Mouse (Mus musculus): ENCODE measurements around the gene Cacna2d3.

DNA sequence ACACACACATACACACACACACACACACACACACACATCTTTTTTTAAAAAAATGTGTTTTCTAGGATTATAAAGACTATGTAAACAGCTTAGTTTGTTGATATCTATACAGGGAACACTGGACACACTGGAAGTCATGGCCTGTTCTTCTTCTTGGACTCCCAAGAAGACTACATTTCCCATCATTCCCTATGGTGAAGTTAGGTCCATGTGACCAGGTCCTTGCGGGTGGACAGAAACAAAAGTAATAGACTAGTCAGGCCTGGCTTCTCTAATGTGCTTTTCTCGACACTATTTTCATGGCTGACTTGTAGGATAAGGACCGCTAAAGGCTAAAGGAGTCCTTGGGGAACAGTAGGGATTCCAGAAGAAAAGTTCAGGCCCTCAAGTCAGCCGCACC lies 78.4 kb downstream of the Cacna2d3 start:
- TF ChIP-seq CTCF (IDR thresholded peaks at IDR 0.05; ENCODE audit: insufficient read depth, low read depth, low read length) (no peak), POLR2A (IDR thresholded peaks at IDR 0.05; ENCODE audit: insufficient read depth, low read depth, low read length) (no peak)

Data from olfactory bulb, adult 2 months (tissue).